Mouse (Mus musculus): ENCODE measurements around the gene Lpin2.

GRCm38 (mm10) chr17:71204809-71205091 is 22.4 kb downstream of the Lpin2 start:
- no peak for TF ChIP-seq GATA1 (IDR thresholded peaks at IDR 0.05; ENCODE audit: borderline replicate concordance, low read length)
- TF ChIP-seq FLI1 (IDR thresholded peaks at IDR 0.05; ENCODE audit: low read length) = no peak
